Mouse (Mus musculus): Measurements from ENCODE around the gene Mtfp1.
"Not testable (repeated sequence)": the region's sequence is repeated elsewhere in the genome, so short reads cannot be mapped to it uniquely, and the experiment has no call there.

Mtfp1 gene

DNA sequence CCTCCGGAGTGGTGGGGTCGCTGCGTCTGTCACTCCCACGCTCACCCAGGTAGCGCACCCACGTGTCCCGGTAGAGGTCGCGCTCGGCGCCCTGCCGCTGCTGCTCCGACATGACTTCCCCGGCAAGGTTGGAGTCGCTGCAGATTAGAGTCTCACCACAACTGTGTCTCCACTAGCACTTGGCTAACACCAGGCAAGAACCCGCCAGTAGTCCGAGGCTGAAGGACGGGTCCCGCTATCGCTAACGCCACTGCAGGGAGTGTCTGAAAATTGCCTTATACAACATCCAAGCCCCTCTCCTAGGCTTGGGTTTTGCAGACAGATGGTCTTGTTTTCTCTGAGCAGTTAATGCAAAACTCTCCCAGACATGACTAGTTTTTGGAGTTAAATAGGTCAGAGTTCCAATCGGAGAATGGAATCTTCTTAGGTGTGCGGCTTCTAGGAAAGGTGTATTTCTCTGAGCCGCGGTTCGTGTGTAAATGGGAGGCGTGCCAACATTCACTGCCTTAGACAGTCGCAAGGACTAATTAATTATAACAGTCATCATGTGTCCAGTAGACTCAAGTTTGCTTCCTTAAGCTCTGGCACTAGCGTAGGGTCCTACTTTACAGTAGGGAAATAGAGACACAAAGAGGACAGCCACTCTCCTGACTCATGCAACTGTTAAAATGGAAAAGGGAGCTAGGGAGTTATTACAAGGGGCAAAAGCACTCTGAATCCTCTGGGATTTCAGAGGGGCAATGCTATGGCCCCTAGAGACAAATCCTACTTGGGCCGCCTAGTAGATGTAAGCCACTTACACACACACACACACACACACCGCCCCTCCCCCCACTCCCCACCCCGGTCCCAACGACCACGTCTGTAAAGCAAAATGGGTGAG lies at the start of gene Mtfp1:
TSS of gene Mtfp1 (minus strand) at position 275 of the 883 bp plus-strand sequence.
- DNase-seq = peak; percentile 97

GRCm38 (mm10) chr11:4143281-4144062 lies 48.2 kb upstream of the Mtfp1 start:
- no peak for DNase-seq

DNA sequence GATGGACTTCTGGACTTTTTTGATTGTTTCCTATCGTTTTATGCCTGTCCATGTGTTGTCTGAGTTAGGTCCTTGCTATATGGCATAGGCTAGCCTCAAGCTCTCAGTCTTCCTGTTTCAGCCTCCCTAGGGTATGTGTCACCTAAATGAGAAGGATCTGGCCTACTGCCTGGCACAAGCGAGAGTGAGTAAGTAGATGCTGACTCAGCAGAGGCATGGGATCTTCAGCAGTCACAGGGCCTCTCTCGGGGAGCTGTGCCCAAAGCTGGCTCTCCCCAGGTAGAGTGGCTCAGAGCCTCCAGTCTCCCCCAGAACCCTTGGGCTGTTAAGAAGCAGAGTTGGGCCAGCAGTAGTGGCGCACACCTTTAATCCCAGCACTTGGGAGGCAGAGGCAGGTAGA lies 47.1 kb upstream of the Mtfp1 start:
- no peak for DNase-seq

DNA sequence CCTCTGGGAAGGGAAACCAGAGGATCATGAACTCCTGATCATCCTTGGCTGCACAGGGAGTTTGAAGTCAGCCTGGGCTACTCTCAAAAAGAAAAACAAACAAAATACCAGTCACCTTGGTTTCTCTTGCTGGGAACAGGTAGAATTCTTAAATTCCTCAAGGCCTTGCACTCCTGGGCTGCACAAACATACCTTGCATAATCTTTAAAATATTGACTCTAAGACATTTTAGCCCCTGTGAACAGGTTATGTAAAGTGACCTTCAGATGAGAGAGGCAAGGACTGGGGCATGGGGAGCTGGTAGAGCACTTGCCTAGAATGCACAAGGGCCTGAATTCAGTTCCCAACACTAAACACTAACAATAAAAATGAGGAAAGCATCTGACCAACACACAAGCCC lies 46.3 kb upstream of the Mtfp1 start:
- no peak for DNase-seq

DNA sequence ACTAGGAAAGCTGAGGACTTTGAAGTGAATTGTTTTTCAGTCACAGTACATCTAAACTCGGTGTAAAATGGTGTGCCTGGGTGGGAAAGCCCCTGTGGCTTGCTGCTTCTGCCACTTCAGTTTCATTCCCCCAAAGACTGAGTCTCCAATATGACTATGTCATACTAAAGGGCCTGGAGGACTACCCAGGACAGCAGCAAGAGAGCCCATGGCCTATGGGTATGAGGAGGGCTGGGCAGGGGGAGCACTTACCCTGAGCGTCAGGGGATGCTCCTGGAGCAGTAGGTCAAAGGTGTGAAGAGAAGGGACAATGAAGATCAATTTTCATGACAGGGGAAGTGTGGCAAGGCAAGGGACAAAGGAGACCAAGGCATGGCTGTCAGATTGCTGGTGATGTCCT lies 43.7 kb upstream of the Mtfp1 start:
- DNase-seq = no peak

GRCm38 (mm10) chr11:4134986-4135935 lies 40.0 kb upstream of the Mtfp1 start, which contains the start of gene Rnf215:
Rnf215 (plus strand) TSS chr11:4135202.
- peak; percentile 99 for DNase-seq

DNA sequence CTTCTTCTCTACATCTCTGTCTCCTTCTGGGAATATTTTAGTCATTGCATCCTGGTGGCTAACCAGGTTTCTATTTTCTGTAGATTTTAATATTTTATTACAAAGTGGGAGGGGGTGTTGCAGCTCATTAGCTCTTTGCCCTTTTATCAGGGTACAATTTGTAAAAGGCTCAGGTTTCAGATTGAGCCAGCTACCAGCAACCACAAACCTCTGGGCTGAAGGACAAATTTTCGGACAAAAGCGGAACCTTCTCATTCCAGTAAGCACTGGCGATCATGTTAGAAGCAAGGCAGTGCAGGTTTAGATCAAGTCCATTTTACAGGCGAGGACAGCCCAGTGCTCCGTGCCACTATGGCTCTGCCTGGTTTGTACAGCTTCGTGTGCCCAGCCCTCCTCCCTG lies 39.2 kb upstream of the Mtfp1 start:
- no peak for DNase-seq

GRCm38 (mm10) chr11:4133450-4133849 lies 38.2 kb upstream of the Mtfp1 start:
- no peak for DNase-seq

- not testable (repeated sequence) for DNase-seq
These were observed 33.2 kb upstream of the Mtfp1 start for GRCm38 (mm10) chr11:4128461-4128860.

DNA sequence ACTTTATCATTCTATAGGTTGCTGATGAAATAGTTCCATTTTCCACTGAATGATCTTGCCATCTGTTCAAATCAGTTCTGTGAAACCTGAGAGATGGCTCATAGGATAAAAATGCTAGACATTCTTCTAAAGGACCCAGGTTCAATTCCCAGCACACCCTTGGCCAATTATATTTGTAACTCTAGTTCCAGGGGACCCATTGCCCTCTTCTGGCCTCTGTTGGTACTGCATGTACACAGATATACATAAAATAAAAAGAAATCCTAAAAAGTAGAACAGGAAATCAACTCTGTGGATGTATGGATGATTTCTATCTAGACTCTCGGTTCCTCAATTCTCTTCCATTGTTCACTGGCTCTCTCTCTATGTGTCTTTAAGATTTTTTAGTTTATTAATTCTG lies 31.8 kb upstream of the Mtfp1 start:
- no peak for DNase-seq

- no peak for DNase-seq
These were observed 28.7 kb upstream of the Mtfp1 start for GRCm38 (mm10) chr11:4123922-4124321.

- DNase-seq = no peak
These were observed 27.7 kb upstream of the Mtfp1 start, which contains the start of gene Sec14l2 for GRCm38 (mm10) chr11:4122742-4123579. Sec14l2 (minus strand) TSS chr11:4123415.

DNA sequence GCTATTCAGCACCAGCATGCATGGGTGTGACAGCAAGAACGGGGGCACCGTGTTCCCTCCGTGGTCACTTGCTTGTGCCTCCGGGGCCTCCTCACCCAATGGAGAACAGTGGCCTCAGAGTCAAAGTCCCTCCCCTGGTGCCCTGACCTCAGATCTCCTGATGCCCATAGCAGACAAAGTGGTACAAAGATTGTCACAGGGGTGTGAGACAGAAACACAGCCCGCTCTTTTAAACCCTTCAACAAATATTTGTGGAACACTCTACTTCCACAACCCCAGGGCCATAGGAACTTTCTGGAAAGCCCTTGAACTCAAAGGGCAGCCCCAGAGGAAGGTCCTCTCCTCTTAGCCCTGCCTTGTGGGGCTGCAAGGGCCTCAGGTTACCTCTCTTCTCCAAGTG lies 27.0 kb upstream of the Mtfp1 start:
- no peak for DNase-seq

DNA sequence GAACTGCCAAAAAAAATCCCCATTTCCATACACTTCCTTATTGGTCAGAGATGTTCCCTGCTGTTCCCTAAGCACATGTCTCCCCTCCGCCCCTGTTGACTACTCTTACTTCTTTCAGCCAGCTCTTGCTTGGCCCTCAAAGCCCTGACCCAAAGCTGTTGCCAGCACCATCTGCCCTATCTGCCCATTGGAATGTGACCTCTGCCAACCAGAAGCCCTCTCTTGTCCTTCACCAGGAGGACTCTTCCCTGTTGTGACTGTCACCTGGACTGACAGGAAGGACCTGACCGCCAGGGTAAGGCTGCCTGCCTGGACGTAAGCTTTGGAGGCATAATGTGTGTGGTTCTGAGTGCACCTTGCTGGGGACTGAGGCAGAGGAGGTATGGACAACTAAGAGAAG lies 26.4 kb upstream of the Mtfp1 start:
- no peak for DNase-seq

GRCm38 (mm10) chr11:4119635-4120034 lies 24.4 kb upstream of the Mtfp1 start:
- no peak for DNase-seq

- peak; percentile 96 for DNase-seq
These were observed 23.1 kb upstream of the Mtfp1 start for GRCm38 (mm10) chr11:4118081-4118921.

DNA sequence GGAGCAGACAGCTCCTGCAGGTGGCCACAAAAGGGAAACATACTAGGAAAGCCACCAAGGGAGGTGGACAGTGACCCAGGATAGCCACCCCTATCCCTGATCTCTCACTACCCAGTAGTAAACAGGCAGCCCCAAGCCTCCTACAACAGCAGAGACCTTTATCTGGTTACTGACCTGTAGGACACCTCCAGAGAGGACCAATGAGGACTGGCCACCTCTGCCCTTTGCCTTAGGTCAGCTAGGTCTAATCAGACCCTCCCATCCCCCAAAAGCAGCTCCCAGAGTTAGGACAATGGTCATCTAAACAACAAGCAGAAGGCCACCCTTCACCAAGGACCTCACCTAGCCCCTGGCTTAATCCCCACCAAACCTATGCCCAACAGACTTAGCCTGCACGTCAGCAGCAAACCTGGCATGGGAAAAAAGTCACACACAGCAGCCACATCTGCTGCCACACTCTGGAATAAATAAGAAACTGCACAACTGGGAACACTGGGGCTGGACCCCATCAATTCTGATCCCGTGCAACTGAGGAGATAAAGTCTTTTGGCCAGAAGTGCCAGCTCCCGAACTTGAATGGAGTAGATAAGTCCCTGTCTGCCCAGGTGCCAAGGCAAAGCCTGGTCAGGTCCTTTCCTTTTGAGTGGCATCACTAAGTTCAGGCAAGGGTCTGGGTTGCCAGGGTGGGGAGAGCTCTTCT lies 22.3 kb upstream of the Mtfp1 start:
- no peak for DNase-seq

GRCm38 (mm10) chr11:4116458-4117141 lies 21.4 kb upstream of the Mtfp1 start:
- peak; percentile 91 for DNase-seq

- no peak for DNase-seq
These were observed 20.2 kb upstream of the Mtfp1 start for GRCm38 (mm10) chr11:4115407-4115806.

All from heart, adult 11 months (tissue).